Mouse (Mus musculus): ENCODE data around the gene Ppp1r16b. TPM values are rescaled to one million over a fixed set of nuclear protein-coding genes. Genes with fewer than 3 reads are reported as not detected.
A peak's percentile ranks its signal among the peaks of the same experiment; 100 is the strongest.

The Ppp1r16b gene
- 100 to 1,000 TPM; 100 to 110 TPM for polyA plus RNA-seq (2017; shearing (Covaris generic))

GRCm38 (mm10) chr2:158665098-158665497 lies at the start of gene Ppp1r16b:
Gene Ppp1r16b, plus strand, starts transcription at chr2:158665398.
- no peak for ATAC-seq

- no peak for ATAC-seq
Measured at GRCm38 (mm10) chr2:158615702-158616101, 49.5 kb upstream of the Ppp1r16b start.

- ATAC-seq: peak; percentile 21
Measured at GRCm38 (mm10) chr2:158616296-158616695, 48.9 kb upstream of the Ppp1r16b start.

- ATAC-seq: no peak
Measured at GRCm38 (mm10) chr2:158616790-158617189, 48.4 kb upstream of the Ppp1r16b start.

GRCm38 (mm10) chr2:158624718-158625222 lies 40.4 kb upstream of the Ppp1r16b start, which contains the start of gene Actr5:
Gene Actr5, plus strand, starts transcription at chr2:158624888.
- ATAC-seq: peak; percentile 90

- peak; percentile 37 for ATAC-seq
Measured at GRCm38 (mm10) chr2:158625231-158625630, 40.0 kb upstream of the Ppp1r16b start.

GRCm38 (mm10) chr2:158625697-158626096 lies 39.5 kb upstream of the Ppp1r16b start:
- ATAC-seq: no peak

GRCm38 (mm10) chr2:158628858-158629257 lies 36.3 kb upstream of the Ppp1r16b start:
- ATAC-seq: no peak

GRCm38 (mm10) chr2:158629414-158629813 lies 35.8 kb upstream of the Ppp1r16b start:
- ATAC-seq: no peak

- no peak for ATAC-seq
Measured at GRCm38 (mm10) chr2:158631873-158632272, 33.3 kb upstream of the Ppp1r16b start.

GRCm38 (mm10) chr2:158641869-158642268 lies 23.3 kb upstream of the Ppp1r16b start:
- ATAC-seq: no peak

GRCm38 (mm10) chr2:158642587-158642986 lies 22.6 kb upstream of the Ppp1r16b start:
- no peak for ATAC-seq

GRCm38 (mm10) chr2:158643791-158644190 lies 21.4 kb upstream of the Ppp1r16b start:
- no peak for ATAC-seq

- no peak for ATAC-seq
Measured at GRCm38 (mm10) chr2:158651159-158651908, 13.9 kb upstream of the Ppp1r16b start.

- ATAC-seq: peak; percentile 78
Measured at GRCm38 (mm10) chr2:158652985-158653384, 12.2 kb upstream of the Ppp1r16b start.

GRCm38 (mm10) chr2:158654717-158655116 lies 10.5 kb upstream of the Ppp1r16b start:
- ATAC-seq: no peak

- ATAC-seq: no peak
Measured at GRCm38 (mm10) chr2:158655806-158656205, 9.4 kb upstream of the Ppp1r16b start.

- no peak for ATAC-seq
Measured at GRCm38 (mm10) chr2:158658822-158659221, 6.4 kb upstream of the Ppp1r16b start.

GRCm38 (mm10) chr2:158659346-158659745 lies 5.9 kb upstream of the Ppp1r16b start:
- ATAC-seq: no peak

- peak; percentile 70 for ATAC-seq
Measured at GRCm38 (mm10) chr2:158666071-158666800, 1.0 kb downstream of the Ppp1r16b start.

- ATAC-seq: peak; percentile 18
Measured at GRCm38 (mm10) chr2:158667022-158667670, 1.9 kb downstream of the Ppp1r16b start.

GRCm38 (mm10) chr2:158667671-158668432 lies 2.7 kb downstream of the Ppp1r16b start:
- peak; percentile 5 for ATAC-seq

Measured in activated CD4-positive, CD25-positive, alpha-beta regulatory T cell, adult 4 months (primary cell).